Mouse (Mus musculus) hindbrain, postnatal 0 days (tissue): ENCODE data around the gene Gm17349. TPM values are rescaled to one million over a fixed set of nuclear protein-coding genes. Genes with fewer than 3 reads are reported as not detected.
"Not testable (repeated sequence)": the region's sequence is repeated elsewhere in the genome, so short reads cannot be mapped to it uniquely, and the experiment has no call there.

ENCODE experiments used
- ATAC-seq: fragments of 200-750 bp; cut with Nextera tagmentation; 2 replicates; pipeline ENCODE4 v1.8.0; 2017; ENCODE audit warnings: mild to moderate bottlenecking, moderate TSS enrichment, moderate library complexity
- DNase-seq: peaks from one replicate; pipeline ENCODE4 v3.0.0-alpha.2; 2015; ENCODE audit warnings: low spot score
- H3K27ac ChIP-seq: fragments of 300-500 bp; sonication (generic); 2 replicates; pipeline ENCODE4 v1.5.1; 2014; ENCODE audit warnings: mild to moderate bottlenecking
- H3K27me3 ChIP-seq: fragments of 300-500 bp; sonication (generic); 2 replicates; pipeline ENCODE4 v1.6.1; 2014; ENCODE audit warnings: low read length, mixed read lengths; ENCODE audit not compliant: insufficient read depth
- H3K36me3 ChIP-seq: fragments of 300-500 bp; sonication (generic); 2 replicates; pipeline ENCODE4 v1.6.1; 2014; ENCODE audit warnings: low read length, mixed read lengths; ENCODE audit not compliant: insufficient read depth
- H3K4me1 ChIP-seq: fragments of 300-500 bp; sonication (generic); 2 replicates; pipeline ENCODE4 v1.6.1; 2014; ENCODE audit warnings: antibody characterized with exemption, low read length, mixed read lengths; ENCODE audit not compliant: insufficient read depth
- H3K4me2 ChIP-seq: fragments of 300-500 bp; sonication (generic); 2 replicates; pipeline ENCODE4 v1.6.1; 2014; ENCODE audit warnings: low read depth, mild to moderate bottlenecking, low read length, moderate library complexity, mixed read lengths
- H3K4me3 ChIP-seq: fragments of 300-500 bp; sonication (generic); 2 replicates; pipeline ENCODE4 v1.5.1; 2014; ENCODE audit warnings: low read length
- H3K9ac ChIP-seq: fragments of 300-500 bp; sonication (generic); replicated peaks from 2 replicates; pipeline ENCODE4 v1.6.1; 2014; ENCODE audit warnings: mild to moderate bottlenecking, low read length, moderate library complexity, mixed read lengths
- H3K9me3 ChIP-seq: fragments of 300-500 bp; sonication (generic); 2 replicates; pipeline ENCODE4 v1.6.1; 2016; ENCODE audit warnings: low read length, mixed read lengths
- CTCF ChIP-seq: IDR thresholded peaks from 2 replicates; pipeline ENCODE4 v1.5.1; 2016; ENCODE audit warnings: antibody characterized with exemption, control low read depth, low read depth
- WGBS: fragments of 180-500 bp; shearing (Covaris S2); extraction: QIAGEN DNeasy Blood & Tissue Kit; methylation state at CpG from one replicate; pipeline ENCODE4 v1.1.7; 2014; 5-methylcytosine and 5-hydroxymethylcytosine counted together
- polyA plus RNA-seq: library from polyadenylated mRNA; unstranded; fragments of >200 nt; fragmentation: Nextera tagmentation; extraction: Ambion mirVana; gene quantifications from 2 replicates; pipeline ENCODE4 v1.2.1, GENCODE M21; 2015
- total RNA-seq: library from RNA; depleted of rRNA; stranded (reverse); fragments of >200 nt; gene quantifications from 2 replicates; pipeline ENCODE4 v1.2.3, GENCODE M21; 2014

The Gm17349 gene
- total and polyA plus RNA-seq, 2 experiments from 2014 or later, result not detected

DNA sequence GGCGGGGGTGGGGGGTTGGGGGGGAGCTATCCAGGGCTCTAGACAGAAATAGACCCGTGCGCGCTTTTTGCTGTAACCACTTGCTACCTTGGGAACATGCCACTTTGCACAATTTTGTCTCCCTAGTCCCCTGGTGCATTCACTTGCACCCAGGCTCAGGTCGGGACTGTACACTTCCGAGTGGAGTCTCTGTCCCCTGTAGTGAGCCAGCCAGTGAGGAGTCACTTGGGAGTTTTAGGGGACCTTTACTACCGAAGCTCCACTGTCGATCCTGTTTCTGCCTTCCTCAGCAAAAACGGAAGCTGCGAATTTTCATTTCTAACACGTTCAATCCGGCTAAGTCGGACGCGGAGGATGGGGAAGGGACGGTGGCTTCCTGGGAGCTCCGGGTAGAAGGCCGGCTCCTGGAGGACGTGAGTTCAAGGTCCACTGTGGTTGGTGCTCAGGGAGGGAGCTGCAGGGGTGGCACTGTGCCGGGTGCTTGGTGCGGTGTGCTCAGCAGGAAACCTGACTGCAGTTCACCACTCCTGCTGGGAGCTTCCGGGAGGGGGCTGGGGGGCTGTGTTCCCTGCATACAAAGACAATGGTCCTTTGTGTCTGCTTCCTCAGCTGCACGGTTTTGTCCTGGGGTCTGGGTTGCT, 1.1 kb downstream of the Gm17349 start:
- Histone ChIP-seq H3K27me3 (no peaks in the 10 kb centered on the region), H3K4me2 (peak overlapping the region; percentile 67), H3K9me3 (no peaks in the 10 kb centered on the region), H3K4me3 (peak overlapping the region; percentile 28), H3K36me3 (peaks cover 26% of the 10 kb centered on the region), H3K27ac (peak overlapping the region; percentile 33; the same call in 1 of the 2 replicates), H3K4me1 (peaks cover 14% of the 10 kb centered on the region; the same call in 1 of the 2 replicates), H3K9ac (peak overlapping the region; percentile 40)
- DNase-seq (no peak), ATAC-seq (no peak)
- TF ChIP-seq CTCF, result no peak
- 14% methylated on average over 23 of the region's 23 CpGs for WGBS

DNA sequence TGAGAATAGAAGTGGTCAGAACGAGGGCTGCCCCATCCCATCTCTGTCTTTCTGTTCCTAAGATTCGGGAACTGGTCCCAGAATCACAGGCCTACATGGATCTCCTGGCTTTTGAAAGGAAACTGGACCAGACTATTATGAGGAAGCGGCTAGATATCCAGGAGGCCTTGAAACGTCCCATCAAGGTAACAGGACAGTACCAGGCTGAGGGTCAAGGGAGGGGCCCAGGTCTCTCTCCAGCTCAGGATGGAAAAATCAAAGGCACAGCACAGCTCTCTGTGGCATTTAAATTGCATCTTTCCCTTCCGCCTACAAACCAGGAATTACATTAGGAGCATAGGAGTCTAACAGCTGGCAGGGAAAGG, 1.6 kb downstream of the Gm17349 start:
- peaks cover 14% of the 10 kb centered on the region; the same call in 1 of the 2 replicates for H3K4me1 ChIP-seq
- H3K27me3 ChIP-seq, result no peaks in the 10 kb centered on the region
- H3K27ac ChIP-seq, result peak overlapping the region; percentile 95; the same call in 1 of the 2 replicates
- ATAC-seq (no peak), DNase-seq (no peak)
- H3K9me3 ChIP-seq, result no peaks in the 10 kb centered on the region
- peak overlapping the region; percentile 94; the same call in 1 of the 2 replicates for H3K4me3 ChIP-seq
- 0 out of 2 replicates have a peak overlapping the region, but pooled peaks have one; percentile 40 for H3K9ac ChIP-seq
- no peak for TF ChIP-seq CTCF
- 50% methylated on average over 5 of the region's 5 CpGs for WGBS
- H3K4me2 ChIP-seq, result peak overlapping the region; percentile 67
- H3K36me3 ChIP-seq, result peaks cover 21% of the 10 kb centered on the region

DNA sequence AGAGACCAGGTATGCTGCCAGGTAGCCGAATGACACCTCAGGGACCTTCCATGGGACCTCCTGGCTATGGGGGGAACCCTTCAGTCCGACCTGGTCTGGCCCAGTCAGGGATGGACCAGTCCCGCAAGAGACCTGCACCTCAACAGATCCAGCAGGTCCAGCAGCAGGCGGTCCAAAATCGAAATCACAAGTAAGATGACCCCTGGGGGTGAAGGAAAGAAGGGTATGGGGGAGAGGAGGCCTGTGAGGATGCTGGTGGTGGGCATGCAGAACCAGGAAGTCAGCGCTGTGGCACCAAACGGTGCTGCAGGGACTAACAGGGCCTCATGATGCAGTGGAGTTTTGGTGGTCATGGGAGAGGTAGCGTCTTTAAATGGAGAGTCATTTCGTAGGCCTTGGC, 2.2 kb downstream of the Gm17349 start:
- Histone ChIP-seq H3K9me3 (no peaks in the 10 kb centered on the region), H3K27ac (peak overlapping the region; percentile 95; the same call in 1 of the 2 replicates), H3K4me1 (peaks cover 14% of the 10 kb centered on the region; the same call in 1 of the 2 replicates), H3K9ac (peak overlapping the region; percentile 96), H3K4me3 (peak overlapping the region; percentile 94), H3K36me3 (peaks cover 20% of the 10 kb centered on the region), H3K4me2 (peak overlapping the region; percentile 67), H3K27me3 (no peaks in the 10 kb centered on the region)
- DNase-seq, result no peak
- no peak; the same call in 1 of the 2 replicates for TF ChIP-seq CTCF
- 52% methylated on average over 9 of the region's 9 CpGs for WGBS
- no peak for ATAC-seq

DNA sequence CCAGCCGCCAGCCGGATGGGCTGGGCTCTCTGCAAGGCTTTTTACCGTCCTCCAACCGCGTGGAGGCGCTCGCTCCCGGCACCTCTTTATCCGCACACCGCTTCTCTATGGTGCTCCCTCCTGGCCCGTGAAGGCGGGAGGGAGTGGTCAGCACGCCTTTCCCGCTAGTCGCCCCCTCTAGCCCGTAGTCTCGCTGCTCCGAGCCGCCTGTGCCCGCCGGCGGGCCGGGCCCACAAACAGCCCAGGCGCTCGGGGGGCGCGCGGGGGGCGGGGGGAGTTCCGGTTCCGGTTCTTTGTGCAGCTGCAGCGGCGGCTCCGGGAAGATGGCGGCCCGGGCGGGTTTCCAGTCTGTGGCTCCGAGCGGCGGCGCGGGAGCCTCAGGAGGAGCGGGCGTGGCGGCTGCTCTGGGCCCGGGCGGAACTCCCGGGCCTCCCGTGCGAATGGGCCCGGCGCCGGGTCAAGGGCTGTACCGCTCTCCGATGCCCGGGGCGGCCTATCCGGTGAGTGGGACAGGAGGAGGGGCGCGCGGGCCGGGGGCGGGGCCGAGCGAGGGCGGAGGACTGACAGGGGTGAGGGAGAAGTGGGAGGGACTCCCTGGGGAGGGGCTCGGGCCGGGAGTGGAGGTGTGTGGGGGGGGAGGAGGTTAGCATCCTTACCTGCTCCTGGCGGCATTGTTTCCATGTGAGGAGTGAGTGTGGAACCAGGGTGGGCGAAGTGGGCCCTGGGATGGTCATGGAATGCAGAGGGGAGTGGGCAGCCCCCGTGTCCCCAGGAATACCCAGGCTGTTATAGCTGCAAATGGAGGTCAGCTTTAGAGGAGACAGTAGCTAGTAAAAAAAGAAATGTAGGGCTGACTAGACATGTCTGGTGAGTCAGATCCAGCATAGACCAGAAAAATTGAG, 3.0 kb downstream of the Gm17349 start, which contains the start of gene Smarcd1:
TSS of gene Smarcd1 (plus strand) at position 131 of the 902 bp plus-strand sequence.
- ATAC-seq, result peak; percentile 97
- H3K9ac ChIP-seq, result peak within 1 kb of the TSS; percentile 96
- peak; percentile 97 for DNase-seq
- peaks cover 14% of the 10 kb centered on the region; the same call in 1 of the 2 replicates for H3K4me1 ChIP-seq
- H3K9me3 ChIP-seq, result no peaks in the 10 kb centered on the region
- H3K27ac ChIP-seq, result peak within 1 kb of the TSS; percentile 95
- peak within 1 kb of the TSS; percentile 94 for H3K4me3 ChIP-seq
- peaks cover 18% of the 10 kb centered on the region for H3K36me3 ChIP-seq
- no peaks in the 10 kb centered on the region for H3K27me3 ChIP-seq
- peak within 1 kb of the TSS; percentile 67 for H3K4me2 ChIP-seq
- under 1% methylated on average over 65 of the region's 71 CpGs for WGBS
- peak; percentile 88 for TF ChIP-seq CTCF

DNA sequence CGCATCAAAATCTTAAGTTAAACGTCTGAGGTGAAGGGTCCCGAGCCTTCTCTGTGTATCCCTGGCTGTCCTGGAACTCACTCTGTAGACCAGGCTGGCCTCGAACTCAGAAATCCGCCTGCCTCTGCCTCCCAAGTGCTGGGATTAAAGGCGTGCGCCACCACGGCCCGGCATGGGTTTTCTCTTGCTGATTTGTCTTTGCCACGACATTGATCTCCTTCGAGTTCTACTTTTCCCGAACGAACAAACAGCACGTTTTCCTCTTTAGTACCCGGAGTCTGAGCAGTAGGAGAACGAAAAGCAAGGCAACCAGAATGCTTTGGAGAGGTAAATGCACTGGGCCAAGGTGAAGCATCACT, 3.7 kb downstream of the Gm17349 start:
- peaks cover 14% of the 10 kb centered on the region; the same call in 1 of the 2 replicates for H3K4me1 ChIP-seq

DNA sequence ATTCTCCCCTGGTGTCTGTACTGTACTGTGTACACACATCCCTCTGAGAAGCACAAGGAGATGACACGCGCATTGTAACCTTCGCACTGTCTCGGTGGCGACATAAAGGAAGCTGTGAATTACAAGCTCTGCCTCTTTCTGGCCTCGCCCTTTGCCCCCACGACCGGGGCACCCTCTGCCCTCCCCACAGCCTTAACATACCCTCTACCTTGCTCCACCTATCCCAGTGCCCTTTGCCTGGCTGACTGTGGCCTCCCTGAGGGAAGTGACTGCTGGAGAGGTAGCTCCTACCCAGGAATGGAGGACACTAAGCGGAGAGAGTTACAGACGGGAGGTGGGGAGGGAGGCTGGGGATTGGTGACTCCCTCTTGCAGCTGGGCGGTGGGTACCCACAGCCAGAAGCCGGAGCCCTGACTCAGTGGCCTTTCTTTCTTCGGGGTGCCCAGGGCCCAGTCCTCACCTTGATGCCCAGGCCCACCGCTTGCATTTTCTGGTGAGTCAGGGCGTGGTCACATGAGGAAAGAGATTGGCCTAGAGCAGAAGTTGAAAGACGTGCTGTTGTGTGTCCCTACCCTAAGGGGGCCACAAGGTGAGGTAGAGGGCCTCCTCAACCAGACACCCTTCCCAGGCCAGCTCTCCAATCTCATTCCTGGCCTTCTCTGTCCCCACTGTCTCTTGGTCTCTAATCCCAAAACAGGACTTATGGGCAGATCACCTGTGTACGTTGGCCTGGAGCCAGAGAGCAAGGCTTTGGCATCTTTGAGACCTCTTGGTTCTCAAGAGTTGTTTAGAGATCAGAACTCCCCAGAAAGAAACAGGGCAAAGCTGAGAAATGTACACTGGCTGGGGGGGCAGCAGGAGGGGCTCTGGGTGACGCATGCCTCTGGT, 4.8 kb downstream of the Gm17349 start:
- Histone ChIP-seq H3K27me3 (no peaks in the 10 kb centered on the region), H3K36me3 (peaks cover 13% of the 10 kb centered on the region; the same call in 1 of the 2 replicates), H3K4me3 (no peak overlapping the region), H3K4me1 (peaks cover 14% of the 10 kb centered on the region; the same call in 1 of the 2 replicates), H3K4me2 (no peak overlapping the region), H3K9me3 (no peaks in the 10 kb centered on the region), H3K9ac (no peak overlapping the region), H3K27ac (no peak overlapping the region)
- WGBS, result 88% methylated on average over 18 of the region's 18 CpGs
- DNase-seq (no peak), ATAC-seq (no peak)
- no peak for TF ChIP-seq CTCF

More for the DNA sequence above, 3.7 kb downstream of the Gm17349 start:
- H3K4me3 ChIP-seq, result peak overlapping the region; percentile 94
- peak overlapping the region; percentile 95 for H3K27ac ChIP-seq
- ATAC-seq, H3K27me3 ChIP-seq, H3K9me3 ChIP-seq, DNase-seq: not testable (repeated sequence)
- peak overlapping the region; percentile 67; the same call in 1 of the 2 replicates for H3K4me2 ChIP-seq
- H3K36me3 ChIP-seq, result peaks cover 19% of the 10 kb centered on the region
- 48% methylated on average over 16 of the region's 16 CpGs for WGBS
- peak overlapping the region; percentile 96; the same call in 1 of the 2 replicates for H3K9ac ChIP-seq
